Mouse (Mus musculus) olfactory bulb, adult 2 months (tissue): ENCODE data around the gene Cfap73.

Experiments
- CTCF ChIP-seq: fragments of 200-500 bp; IDR thresholded peaks from 2 replicates; pipeline ENCODE4 v1.5.1; 2012; ENCODE audit warnings: low read depth, mild to moderate bottlenecking, low read length, moderate library complexity; ENCODE audit not compliant: insufficient read depth
- POLR2A ChIP-seq: fragments of 200-500 bp; IDR thresholded peaks from 2 replicates; pipeline ENCODE4 v1.6.1; 2012; ENCODE audit warnings: mild to moderate bottlenecking, low read depth, low read length, moderate library complexity; ENCODE audit not compliant: insufficient read depth

DNA sequence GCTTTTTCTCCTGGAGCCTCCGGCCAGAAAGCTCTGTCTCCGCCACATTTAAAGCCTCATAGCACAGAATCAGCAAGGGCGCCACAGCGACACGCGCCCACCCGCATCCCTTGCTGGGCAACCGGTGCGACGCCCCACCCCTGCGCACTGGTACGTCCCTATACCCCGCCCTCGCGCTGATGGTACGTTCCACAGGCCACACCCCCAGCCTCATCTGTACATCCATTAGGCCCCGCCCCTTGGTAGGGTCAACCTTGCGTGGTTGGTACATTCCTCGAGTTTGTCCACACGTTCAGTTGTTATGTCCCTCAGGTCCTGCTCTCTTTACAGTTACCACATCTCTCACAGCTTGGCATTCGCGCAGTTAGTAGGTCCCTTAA is 21.6 kb downstream of the Cfap73 start, which contains the start of the genes Rita1 and Ddx54:
- TF ChIP-seq POLR2A (peak; percentile 73), CTCF (no peak)
